Mouse (Mus musculus): ENCODE measurements around the gene Nme4. TPM values are rescaled to one million over a fixed set of nuclear protein-coding genes. Genes with fewer than 3 reads are reported as not detected.

The Nme4 gene
- total RNA-seq (2014; fragmentation: Nextera tagmentation) (103 and 104 TPM in 2 replicates), total RNA-seq (2017) (70.5 and 80.3 TPM in 2 replicates)

DNA sequence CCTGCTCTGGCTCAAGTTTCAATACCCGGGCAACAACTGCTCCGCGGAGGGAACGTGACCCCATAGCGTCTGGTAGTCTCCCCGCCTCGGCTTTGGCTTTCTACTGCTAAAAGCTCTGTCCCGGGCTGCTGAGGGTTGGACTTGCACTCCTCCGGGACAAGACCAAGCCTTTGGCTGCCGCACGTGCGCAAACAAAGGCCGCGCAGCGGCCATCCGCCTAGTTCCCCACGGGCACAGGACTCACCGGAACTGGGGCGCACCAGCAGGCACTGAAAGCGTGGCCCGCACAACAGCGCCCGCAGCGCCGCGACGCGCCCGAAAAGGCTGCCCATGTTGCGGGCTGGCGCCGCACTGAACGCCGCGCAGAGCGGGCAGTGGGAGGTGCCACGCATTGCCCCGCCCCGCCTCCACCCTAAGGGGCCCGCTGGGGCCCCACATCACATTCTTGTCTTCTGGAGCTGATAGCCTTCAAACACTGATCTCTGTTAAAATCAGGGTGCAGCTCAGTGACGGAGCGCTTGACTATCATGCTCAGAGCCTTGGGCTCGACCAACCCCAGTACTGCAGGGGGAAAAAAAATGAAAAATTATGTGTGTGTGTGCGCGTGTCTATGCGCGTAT is at the start of gene Nme4:
Gene Nme4 (minus strand): TSS at position 482 of the 620 bp plus-strand sequence.
- peak; percentile 89 for ATAC-seq (replicated peaks; ENCODE audit: low FRiP score, low TSS enrichment, poor library complexity, severe bottlenecking)

- no peak for ATAC-seq (replicated peaks; ENCODE audit: low FRiP score, low TSS enrichment, poor library complexity, severe bottlenecking)
Observed at GRCm38 (mm10) chr17:26143386-26143785, 48.0 kb upstream of the Nme4 start.

DNA sequence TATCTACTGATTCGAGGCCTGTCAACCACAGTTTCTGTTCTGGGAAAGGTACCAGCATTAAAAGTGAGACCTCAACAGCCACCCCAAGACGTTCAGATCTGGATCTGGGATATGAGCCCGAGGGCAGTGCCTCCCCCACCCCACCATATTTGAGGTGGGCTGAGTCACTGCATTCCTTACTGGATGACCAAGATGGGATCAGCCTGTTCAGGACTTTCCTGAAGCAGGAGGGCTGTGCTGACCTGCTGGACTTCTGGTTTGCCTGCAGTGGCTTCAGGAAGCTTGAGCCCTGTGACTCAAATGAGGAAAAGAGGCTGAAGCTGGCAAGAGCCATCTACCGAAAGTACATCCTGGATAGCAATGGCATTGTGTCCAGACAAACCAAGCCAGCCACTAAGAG is 47.4 kb upstream of the Nme4 start:
- ATAC-seq (replicated peaks; ENCODE audit: low FRiP score, low TSS enrichment, poor library complexity, severe bottlenecking), result no peak

DNA sequence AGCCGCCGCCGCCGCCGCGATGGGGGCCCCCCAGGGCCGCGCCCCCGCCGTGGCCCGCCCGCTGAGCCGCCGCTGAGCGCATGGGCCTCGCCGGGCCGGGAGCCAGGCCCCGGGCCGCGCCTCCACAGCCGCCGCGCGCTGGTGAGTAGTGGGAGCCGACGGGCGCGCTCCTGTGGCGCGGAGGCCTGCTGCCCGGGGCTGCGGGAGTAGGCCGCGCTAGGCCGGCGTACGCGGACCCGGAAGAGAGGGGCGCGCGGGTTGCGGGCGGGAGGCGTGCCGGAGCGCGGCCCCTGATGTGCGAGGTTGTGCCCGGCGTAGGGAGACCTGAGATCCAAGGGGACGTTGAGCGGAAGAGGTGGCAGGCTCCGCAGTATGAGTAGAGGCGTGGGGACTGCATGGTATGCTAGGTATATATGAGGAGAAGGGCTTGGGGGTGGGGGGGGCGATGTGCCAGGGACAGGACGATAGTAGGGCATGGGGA is 43.5 kb upstream of the Nme4 start:
- ATAC-seq (replicated peaks; ENCODE audit: low FRiP score, low TSS enrichment, poor library complexity, severe bottlenecking), result no peak

GRCm38 (mm10) chr17:26138239-26138836 is 42.9 kb upstream of the Nme4 start, which contains the start of gene Axin1:
Gene Axin1 (plus strand): TSS chr17:26138688.
- peak; percentile 97 for ATAC-seq (replicated peaks; ENCODE audit: low FRiP score, low TSS enrichment, poor library complexity, severe bottlenecking)

DNA sequence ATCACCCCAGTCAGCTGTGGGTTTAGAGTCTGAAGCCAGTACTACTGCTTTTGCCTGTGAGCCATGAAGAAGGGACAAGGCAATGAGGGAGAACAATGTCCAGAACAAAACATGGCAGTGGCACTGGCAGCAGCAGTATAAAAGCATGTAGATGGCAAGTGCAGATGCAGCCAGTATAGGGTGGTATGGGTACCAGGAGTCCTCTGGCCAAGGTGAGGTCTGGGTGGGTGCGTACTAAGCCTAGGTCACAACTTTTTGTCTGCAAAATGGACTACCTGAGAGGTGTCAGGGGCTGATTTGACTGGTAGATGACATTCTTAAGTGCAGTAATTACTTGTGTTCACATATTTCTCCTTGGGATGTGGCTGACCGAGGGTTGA is 42.3 kb upstream of the Nme4 start:
- no peak for ATAC-seq (replicated peaks; ENCODE audit: low FRiP score, low TSS enrichment, poor library complexity, severe bottlenecking)

DNA sequence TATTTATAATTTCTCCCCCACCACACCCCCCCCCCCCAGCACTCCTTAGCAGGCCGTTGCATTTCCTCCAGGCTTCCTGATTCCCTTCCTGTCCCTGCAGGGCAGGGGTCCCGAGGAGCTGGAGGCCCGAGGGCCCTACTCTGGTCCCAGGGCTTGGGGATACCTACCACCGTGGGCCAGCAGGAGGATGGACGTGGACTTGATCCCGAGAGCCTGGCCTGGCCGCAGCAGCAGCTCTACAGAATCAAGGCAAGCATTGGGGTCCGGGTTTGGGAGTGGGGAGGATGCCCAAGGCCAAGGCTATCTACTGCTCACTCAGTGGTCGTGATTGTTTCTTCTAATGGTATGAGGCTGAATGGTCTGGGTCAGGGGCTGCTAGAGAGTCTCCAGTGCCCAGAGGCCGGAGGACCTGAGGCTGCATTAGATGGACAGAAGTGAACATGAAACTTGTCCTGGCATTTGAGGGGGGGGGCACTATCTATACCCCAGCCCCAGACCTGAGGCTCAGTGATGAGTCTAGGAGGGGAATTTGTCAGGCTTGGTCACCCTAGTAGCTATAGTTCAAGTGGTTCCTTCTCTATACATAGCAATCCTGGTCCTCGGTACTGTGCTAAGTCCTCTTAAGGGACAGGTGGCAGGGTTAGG is 41.8 kb upstream of the Nme4 start:
- ATAC-seq (replicated peaks; ENCODE audit: low FRiP score, low TSS enrichment, poor library complexity, severe bottlenecking), result no peak

DNA sequence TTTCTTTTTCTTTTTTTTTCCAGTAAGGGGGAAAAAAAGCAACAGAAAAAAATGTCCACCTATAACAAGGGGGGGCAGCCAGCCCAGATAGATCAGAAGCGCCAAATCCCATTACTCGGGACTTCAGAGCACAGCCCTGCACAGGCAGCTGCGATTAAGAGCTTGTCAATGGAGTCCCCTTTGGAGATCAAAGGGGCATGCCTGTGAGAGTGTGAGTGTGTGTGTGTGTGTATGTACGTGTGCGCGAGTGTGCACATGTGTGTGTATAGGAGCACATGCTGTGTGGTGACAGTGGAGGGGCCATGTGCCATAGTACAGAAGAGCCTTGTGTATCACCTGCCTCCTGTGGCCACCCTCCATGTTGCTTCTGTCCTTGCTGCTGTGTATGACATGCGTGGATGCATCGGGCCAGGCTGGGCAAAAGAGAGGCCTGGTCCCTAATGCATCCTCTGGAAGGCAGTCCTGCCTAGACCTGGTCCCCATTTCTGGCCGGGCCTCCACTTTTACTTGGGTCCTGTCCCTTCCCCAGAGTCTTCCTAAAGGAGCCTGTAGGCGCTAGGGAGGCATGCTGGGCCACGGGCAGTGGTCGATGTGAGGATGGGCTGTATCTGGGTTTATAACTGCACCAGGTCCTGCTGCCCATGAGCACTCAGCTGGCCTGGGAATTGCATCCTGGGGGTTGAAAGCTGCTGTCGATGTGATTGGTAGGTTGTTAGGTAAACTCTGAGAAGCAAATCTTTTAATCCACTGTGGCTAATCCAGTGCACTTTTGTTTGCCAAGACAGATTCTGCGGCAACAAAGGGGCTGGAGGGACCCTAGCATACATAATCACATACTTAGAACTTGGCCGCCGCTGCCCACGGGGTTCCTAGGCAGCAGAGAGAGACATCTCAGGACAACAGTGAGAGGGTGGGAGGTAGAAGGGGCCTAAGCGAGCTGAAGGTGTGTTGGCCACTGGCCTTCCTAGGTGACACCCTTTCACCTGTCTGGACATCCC is 36.8 kb upstream of the Nme4 start:
- ATAC-seq (replicated peaks; ENCODE audit: low FRiP score, low TSS enrichment, poor library complexity, severe bottlenecking), result no peak

GRCm38 (mm10) chr17:26131062-26131732 is 35.8 kb upstream of the Nme4 start:
- no peak for ATAC-seq (replicated peaks; ENCODE audit: low FRiP score, low TSS enrichment, poor library complexity, severe bottlenecking)

DNA sequence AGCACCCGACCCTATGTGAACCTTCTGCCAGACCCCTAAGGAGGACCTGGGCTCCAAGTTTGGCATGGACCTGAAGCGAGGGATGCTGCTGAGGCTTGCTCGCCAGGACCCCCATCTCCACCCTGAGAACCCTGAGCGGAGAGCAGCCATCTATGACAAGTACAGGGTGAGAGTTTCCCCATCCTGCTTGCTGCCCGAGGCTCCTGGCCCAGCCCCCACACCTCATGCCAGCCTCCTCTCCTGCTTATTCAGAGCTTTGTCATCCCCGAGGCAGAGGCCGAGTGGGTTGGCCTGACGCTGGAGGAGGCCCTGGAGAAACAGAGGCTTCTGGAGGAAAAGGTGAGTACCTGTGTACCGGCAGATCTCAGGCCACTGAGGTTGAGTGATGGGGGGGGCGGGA is 29.8 kb upstream of the Nme4 start:
- ATAC-seq (replicated peaks; ENCODE audit: low FRiP score, low TSS enrichment, poor library complexity, severe bottlenecking), result no peak

DNA sequence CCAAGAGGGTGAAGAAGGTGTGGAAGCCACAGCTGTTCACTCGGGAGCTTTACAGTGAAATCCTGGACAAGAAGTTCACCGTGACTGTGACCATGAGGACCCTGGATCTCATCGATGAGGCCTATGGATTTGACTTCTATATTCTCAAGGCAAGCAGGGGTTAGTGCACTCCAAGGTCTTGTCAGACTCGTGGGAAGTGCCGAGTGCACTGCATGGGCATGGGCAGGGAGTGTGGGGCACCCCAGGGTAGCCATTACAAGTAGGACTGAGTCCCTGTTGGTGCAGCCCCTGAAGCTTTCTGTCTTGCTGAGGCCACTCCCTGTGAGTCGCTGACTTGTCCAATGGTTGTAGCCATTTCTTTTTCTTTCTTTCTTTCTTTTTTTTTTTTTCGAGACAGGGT is 29.2 kb upstream of the Nme4 start:
- ATAC-seq (replicated peaks; ENCODE audit: low FRiP score, low TSS enrichment, poor library complexity, severe bottlenecking), result no peak

DNA sequence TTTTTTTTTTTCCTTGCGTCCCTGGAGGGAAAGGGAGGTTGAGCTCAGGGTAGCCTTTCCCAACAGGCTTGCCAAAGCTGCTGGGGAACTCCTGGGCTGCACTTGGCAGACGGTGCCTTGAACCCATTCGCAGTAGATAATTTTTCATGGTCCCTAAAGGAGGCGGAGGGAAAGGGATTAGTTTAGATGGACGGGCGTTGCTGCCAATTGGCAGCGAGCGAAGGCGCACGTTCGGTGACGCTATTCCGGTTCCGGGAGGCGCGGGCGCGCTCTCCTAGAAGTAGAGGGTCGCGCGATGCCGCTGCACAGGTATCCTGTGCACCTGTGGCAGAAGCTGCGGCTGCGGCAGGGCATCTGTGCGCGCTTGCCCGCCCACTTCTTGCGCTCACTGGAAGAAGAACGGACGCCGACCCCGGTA is 27.9 kb upstream of the Nme4 start, which contains the start of gene Mrpl28:
Gene Mrpl28 (plus strand): TSS at position 234 of the 418 bp plus-strand sequence.
- peak; percentile 76 for ATAC-seq (replicated peaks; ENCODE audit: low FRiP score, low TSS enrichment, poor library complexity, severe bottlenecking)

DNA sequence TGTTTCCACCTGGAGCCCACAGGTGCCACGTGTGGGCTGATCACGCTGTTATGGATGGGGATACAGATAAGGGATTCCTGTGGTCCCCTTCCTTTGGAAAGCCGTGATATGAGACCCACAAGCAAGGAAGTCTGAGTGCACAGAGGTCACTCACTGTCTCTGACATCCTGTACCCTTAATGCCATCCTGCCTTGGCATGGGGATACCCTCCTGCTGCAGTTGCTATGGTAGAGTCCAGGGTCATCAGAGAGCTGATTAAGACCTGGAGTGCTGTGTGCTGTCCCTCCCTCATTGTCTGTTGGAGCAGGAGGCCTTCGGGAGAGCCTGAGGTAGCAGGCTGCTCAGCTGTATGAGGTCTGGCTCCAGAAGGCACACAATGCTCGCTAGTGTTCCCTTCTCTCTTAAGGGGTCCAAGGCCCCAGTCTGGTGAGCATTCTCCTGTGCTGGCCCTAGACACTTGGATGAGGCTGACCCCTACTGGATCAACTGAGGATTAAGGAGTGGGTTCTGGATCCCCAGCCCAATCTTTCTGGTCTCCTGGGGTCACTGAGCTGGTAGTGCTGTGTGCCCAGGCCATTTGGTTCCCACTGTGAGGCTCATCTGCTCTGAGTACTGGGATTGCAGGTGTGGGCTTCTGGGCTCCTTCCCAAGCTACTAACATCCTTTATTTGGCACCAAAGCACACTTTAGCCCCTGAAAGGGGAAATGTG is 27.2 kb upstream of the Nme4 start:
- ATAC-seq (replicated peaks; ENCODE audit: low FRiP score, low TSS enrichment, poor library complexity, severe bottlenecking), result no peak

DNA sequence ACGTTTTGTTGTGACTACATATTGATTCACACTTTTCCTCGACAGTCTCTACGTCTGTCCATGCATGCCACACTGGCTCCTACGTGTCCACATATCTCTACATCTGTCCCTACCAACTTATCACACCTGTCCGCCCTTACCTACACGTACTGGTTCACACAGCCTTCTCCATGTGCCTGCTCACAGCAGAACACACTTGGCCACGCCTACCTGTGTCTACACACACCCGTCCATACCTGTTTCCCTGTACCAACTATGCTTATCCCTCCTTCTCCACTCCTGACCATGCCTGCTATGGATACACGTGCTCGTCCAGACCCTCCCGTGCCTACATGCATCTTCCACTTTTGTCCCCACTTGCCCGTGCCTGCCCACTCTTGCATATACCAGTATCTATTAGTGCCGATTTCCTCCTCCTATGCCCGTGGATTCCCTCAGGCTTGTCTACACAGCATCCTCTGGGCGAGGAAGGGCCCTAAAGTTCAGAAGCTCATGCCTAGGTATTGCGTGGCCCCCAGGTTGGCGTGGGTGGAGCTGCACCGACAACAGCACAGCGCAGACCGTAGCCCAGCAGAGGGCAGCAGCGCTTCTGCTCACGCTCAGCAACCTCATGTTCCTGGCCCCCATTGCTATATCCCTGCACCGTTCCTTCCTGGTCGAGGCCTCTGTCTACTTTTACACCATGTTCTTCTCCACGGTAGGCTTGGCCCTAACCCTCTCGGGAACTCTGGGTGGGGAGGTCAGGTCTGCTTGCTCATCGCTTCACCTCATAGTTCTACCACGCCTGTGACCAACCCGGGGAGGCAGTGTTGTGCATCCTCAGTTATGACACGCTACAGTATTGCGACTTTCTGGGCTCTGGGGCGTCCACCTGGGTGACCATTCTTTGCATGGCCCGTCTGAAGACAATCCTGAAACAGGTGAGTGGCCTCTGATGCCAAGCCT is 24.6 kb upstream of the Nme4 start:
- ATAC-seq (replicated peaks; ENCODE audit: low FRiP score, low TSS enrichment, poor library complexity, severe bottlenecking), result peak; percentile 39; the same call in 1 of the 2 replicates

DNA sequence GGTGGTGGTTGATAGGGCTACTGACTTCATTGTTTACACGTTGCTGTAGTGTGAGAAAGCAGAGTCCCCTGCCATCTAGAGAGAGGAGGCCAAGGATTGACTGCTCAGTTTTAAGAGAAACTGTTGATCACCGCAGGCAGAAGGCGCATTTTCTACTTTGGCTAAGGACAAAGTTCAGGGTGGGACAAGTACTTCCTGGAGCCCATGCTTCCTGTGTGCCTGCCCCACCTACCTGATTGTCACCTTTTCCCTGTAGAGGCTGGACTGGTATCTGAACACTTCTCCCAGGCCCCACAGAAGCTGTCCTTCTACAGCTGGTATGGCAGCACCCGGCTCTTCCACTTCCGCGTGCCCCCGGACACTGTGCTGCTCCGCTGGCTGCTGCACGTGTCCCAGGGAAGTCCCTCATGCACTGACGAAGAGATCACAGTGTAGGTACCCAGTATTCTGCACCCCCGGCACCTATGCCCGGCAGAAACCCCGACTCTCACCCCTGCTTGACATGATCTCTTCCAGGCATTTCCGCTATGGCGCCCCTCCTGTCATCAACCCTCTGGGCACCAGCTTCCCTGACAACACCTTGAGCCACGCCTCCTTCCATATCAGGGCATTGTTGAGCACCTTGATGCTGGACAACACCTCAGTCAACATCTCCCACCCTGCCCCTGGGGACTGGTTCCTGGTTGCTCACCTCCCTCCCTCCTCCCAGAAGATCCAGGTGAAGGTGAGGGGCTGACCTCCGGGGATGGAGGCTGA is 21.3 kb upstream of the Nme4 start:
- ATAC-seq (replicated peaks; ENCODE audit: low FRiP score, low TSS enrichment, poor library complexity, severe bottlenecking), result no peak

- ATAC-seq (replicated peaks; ENCODE audit: low FRiP score, low TSS enrichment, poor library complexity, severe bottlenecking), result no peak
Observed at GRCm38 (mm10) chr17:26115956-26116487, 20.6 kb upstream of the Nme4 start.

Measured in megakaryocyte-erythroid progenitor cell, adult 5-6 weeks (primary cell).